Mouse (Mus musculus) naive thymus-derived CD4-positive, alpha-beta T cell, adult 2 months (primary cell): ENCODE results near the gene Chl1.
A peak's percentile ranks its signal among the peaks of the same experiment; 100 is the strongest.

ENCODE experiments used
- DNase-seq: peaks from one replicate; pipeline ENCODE4 v3.0.0-alpha.2; 2011; ENCODE audit warnings: low read depth

Gene Chl1

GRCm38 (mm10) chr6:103543753-103544152 lies 33.4 kb downstream of the Chl1 start:
- no peak for DNase-seq

- no peak for DNase-seq
Observed at GRCm38 (mm10) chr6:103546314-103546713, 35.9 kb downstream of the Chl1 start.

- DNase-seq: no peak
Observed at GRCm38 (mm10) chr6:103549929-103550328, 39.5 kb downstream of the Chl1 start.

- DNase-seq: no peak
Observed at GRCm38 (mm10) chr6:103558037-103558893, 47.9 kb downstream of the Chl1 start.

GRCm38 (mm10) chr6:103558894-103559225 lies 48.5 kb downstream of the Chl1 start:
- DNase-seq: no peak

GRCm38 (mm10) chr6:103559344-103559743 lies 49.0 kb downstream of the Chl1 start:
- no peak for DNase-seq

- DNase-seq: peak; percentile 72
Observed at GRCm38 (mm10) chr6:103564811-103565210, 54.4 kb downstream of the Chl1 start.

GRCm38 (mm10) chr6:103567247-103567646 lies 56.9 kb downstream of the Chl1 start:
- no peak for DNase-seq

GRCm38 (mm10) chr6:103572659-103573058 lies 62.3 kb downstream of the Chl1 start:
- DNase-seq: no peak

- DNase-seq: no peak
Observed at GRCm38 (mm10) chr6:103584224-103584623, 73.8 kb downstream of the Chl1 start.

- DNase-seq: no peak
Observed at GRCm38 (mm10) chr6:103585667-103586066, 75.3 kb downstream of the Chl1 start.

- no peak for DNase-seq
Observed at GRCm38 (mm10) chr6:103586081-103586480, 75.7 kb downstream of the Chl1 start.

GRCm38 (mm10) chr6:103602070-103602469 lies 91.7 kb downstream of the Chl1 start:
- no peak for DNase-seq

- DNase-seq: no peak
Observed at GRCm38 (mm10) chr6:103610656-103611055, 100.3 kb downstream of the Chl1 start.

- no peak for DNase-seq
Observed at GRCm38 (mm10) chr6:103612626-103613025, 102.2 kb downstream of the Chl1 start.

GRCm38 (mm10) chr6:103613714-103614113 lies 103.3 kb downstream of the Chl1 start:
- DNase-seq: no peak

GRCm38 (mm10) chr6:103615924-103616602 lies 105.7 kb downstream of the Chl1 start:
- no peak for DNase-seq

GRCm38 (mm10) chr6:103620880-103621279 lies 110.5 kb downstream of the Chl1 start:
- no peak for DNase-seq

- no peak for DNase-seq
Observed at GRCm38 (mm10) chr6:103622117-103622713, 111.8 kb downstream of the Chl1 start.

- no peak for DNase-seq
Observed at GRCm38 (mm10) chr6:103632856-103633255, 122.5 kb downstream of the Chl1 start.

- no peak for DNase-seq
Observed at GRCm38 (mm10) chr6:103656778-103657177, 146.4 kb downstream of the Chl1 start.

- no peak for DNase-seq
Observed at GRCm38 (mm10) chr6:103659173-103659572, 148.8 kb downstream of the Chl1 start.

- no peak for DNase-seq
Observed at GRCm38 (mm10) chr6:103665206-103665605, 154.8 kb downstream of the Chl1 start.
